Mouse (Mus musculus): ENCODE results near the gene Agbl4. TPM values are rescaled to one million over a fixed set of nuclear protein-coding genes. Genes with fewer than 3 reads are reported as not detected.

The Agbl4 gene
- polyA plus RNA-seq, 1 experiment from 2014 or later = not detected

DNA sequence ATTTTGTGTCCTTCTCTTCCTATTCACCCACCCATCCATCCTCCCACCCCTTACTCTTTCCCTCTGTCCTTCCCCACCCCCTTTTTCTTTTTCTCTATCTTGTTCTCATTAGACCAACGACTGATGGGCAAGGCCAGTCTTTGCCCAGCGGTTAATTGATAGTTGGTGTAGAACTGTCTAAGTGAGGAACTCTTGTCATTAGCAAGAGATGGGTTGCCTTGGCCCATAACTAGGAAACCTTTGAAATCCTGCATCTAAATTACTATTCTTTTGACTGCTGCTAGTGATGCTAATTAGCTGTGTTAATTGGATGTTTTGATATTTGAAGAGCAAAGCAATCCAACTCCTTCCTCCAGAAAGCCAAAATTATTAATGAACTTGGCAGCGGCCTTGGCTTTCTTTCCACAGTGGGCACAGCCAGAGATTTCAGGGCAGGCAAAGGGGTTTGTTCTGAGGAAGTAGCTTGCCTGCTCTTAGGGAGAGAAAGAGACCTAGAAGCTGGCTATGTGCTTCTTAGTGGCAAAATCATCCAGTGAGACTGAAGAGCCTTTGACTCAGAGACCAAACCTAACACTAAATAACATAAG lies 1238.2 kb downstream of the Agbl4 start:
- Histone ChIP-seq H3K9me3 (replicated peaks) (no peaks in the 10 kb centered on the region), H3K4me2 (no peak overlapping the region), H3K27ac (replicated peaks) (no peak overlapping the region), H3K27me3 (no peaks in the 10 kb centered on the region), H3K4me1 (replicated peaks) (no peaks in the 10 kb centered on the region), H3K9ac (no peak overlapping the region), H3K36me3 (replicated peaks) (no peaks in the 10 kb centered on the region), H3K4me3 (replicated peaks) (no peak overlapping the region)
- WGBS (ENCODE audit: insufficient replicate concordance) = 56% methylated on average over 3 of the region's 3 CpGs
- ATAC-seq (ENCODE audit: insufficient read depth) = no peak

DNA sequence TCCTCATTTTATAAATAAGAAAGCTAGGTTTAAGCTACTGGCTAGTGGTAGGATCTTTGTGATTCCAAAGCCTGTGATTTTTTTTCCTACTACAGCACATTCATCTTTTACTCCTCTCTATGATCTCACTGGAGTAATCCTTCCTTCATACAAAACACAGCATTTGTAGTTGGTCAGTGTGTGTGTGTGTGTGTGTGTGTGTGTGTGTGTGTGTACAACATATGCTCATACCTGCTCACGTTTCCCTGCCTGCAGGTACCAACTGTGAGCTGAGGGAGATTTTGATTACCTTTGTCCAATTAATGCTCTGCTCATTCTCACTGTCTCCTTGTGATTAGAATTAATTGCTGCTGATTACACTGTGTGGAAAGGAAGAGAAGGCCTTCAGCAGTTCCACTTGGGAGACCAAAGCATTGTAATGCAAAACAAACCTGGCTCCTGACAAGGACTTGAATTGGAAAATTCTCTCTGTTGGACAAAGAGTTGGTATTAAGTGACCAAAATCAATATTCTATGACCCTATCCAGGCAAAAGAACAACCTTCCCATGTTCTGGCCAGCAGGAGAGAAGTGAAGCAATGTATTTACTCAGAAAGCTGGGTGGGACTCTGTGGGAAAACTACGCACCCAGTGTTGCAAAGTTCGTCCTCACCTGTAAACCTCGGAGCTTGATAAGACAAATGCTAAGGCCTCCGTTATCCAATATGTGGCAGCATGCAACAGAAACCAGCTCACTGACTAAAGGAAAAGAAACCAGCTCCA lies 1241.7 kb downstream of the Agbl4 start:
- no peak overlapping the region for H3K9ac ChIP-seq
- no peaks in the 10 kb centered on the region for H3K9me3 ChIP-seq (replicated peaks)
- H3K4me2 ChIP-seq = no peak overlapping the region
- H3K4me3 ChIP-seq (replicated peaks) = no peak overlapping the region
- H3K27me3 ChIP-seq = no peaks in the 10 kb centered on the region
- 42% methylated on average over 5 of the region's 5 CpGs for WGBS (ENCODE audit: insufficient replicate concordance)
- H3K36me3 ChIP-seq (replicated peaks) = no peaks in the 10 kb centered on the region
- H3K4me1 ChIP-seq (replicated peaks) = no peaks in the 10 kb centered on the region
- no peak for ATAC-seq (ENCODE audit: insufficient read depth)
- no peak overlapping the region for H3K27ac ChIP-seq (replicated peaks)

- Histone ChIP-seq H3K4me3 (replicated peaks) (no peak overlapping the region), H3K27ac (replicated peaks) (no peak overlapping the region), H3K9ac (no peak overlapping the region), H3K36me3 (replicated peaks) (no peaks in the 10 kb centered on the region), H3K9me3 (replicated peaks) (no peaks in the 10 kb centered on the region), H3K4me1 (replicated peaks) (no peaks in the 10 kb centered on the region), H3K4me2 (no peak overlapping the region), H3K27me3 (no peaks in the 10 kb centered on the region)
- no peak for ATAC-seq (ENCODE audit: insufficient read depth)
- WGBS (ENCODE audit: insufficient replicate concordance) = 48% methylated on average over 6 of the region's 6 CpGs
These were observed 1247.8 kb downstream of the Agbl4 start for GRCm38 (mm10) chr4:111645117-111645830.

DNA sequence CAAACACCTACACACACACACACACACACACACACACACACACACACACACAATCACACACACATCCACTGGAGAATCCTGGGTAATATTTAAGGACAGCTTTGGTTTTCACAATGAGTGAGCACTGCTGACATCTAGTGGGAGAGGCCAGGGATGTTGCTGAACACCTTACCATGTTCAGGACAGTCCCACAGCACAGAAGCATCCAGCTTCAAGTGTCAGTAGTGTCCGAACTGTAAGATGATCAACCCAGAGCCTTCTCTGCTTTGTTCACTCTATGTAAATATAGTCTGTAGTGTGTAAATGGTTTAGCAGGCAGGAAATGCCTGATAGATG lies 1248.3 kb downstream of the Agbl4 start:
- H3K4me3 ChIP-seq (replicated peaks) = no peak overlapping the region
- H3K9ac ChIP-seq = no peak overlapping the region
- no peak for ATAC-seq (ENCODE audit: insufficient read depth)
- no peaks in the 10 kb centered on the region for H3K4me1 ChIP-seq (replicated peaks)
- 43% methylated on average over 1 of the region's 1 CpGs for WGBS (ENCODE audit: insufficient replicate concordance)
- H3K27me3 ChIP-seq = no peaks in the 10 kb centered on the region
- H3K27ac ChIP-seq (replicated peaks) = no peak overlapping the region
- H3K36me3 ChIP-seq (replicated peaks) = no peaks in the 10 kb centered on the region
- no peak overlapping the region for H3K4me2 ChIP-seq
- H3K9me3 ChIP-seq (replicated peaks) = no peaks in the 10 kb centered on the region

- Histone ChIP-seq H3K36me3 (replicated peaks) (no peaks in the 10 kb centered on the region), H3K4me1 (replicated peaks) (no peaks in the 10 kb centered on the region), H3K4me3 (replicated peaks) (no peak overlapping the region), H3K9ac (no peak overlapping the region), H3K4me2 (no peak overlapping the region), H3K27ac (replicated peaks) (no peak overlapping the region), H3K27me3 (no peaks in the 10 kb centered on the region), H3K9me3 (replicated peaks) (no peaks in the 10 kb centered on the region)
- ATAC-seq (ENCODE audit: insufficient read depth) = no peak
- WGBS (ENCODE audit: insufficient replicate concordance) = 35% methylated on average over 1 of the region's 1 CpGs
These were observed 1256.0 kb downstream of the Agbl4 start for GRCm38 (mm10) chr4:111653451-111653850.

DNA sequence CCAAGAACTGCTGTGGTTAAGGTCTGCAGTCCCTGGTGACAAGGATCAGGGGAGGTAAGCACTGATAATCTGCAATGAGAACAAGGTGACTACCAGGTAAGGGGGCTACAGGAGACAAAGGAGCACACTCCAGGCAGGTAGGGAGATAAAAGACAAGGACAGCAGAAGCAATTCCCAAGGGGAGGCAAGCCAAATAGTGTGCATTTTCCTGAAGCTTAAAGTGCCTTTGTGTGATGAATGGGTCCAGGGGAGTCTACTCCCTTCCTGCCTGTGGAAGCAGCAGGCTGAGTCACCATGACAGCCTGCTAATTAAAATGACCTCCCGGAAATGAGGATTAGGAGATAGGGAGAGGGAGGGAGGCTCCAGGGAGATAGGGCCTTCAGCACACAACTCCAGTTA lies 1266.3 kb downstream of the Agbl4 start:
- H3K36me3 ChIP-seq (replicated peaks) = no peaks in the 10 kb centered on the region
- no peak overlapping the region for H3K9ac ChIP-seq
- 28% methylated on average over 1 of the region's 1 CpGs for WGBS (ENCODE audit: insufficient replicate concordance)
- no peak overlapping the region for H3K4me2 ChIP-seq
- no peak for ATAC-seq (ENCODE audit: insufficient read depth)
- no peaks in the 10 kb centered on the region for H3K9me3 ChIP-seq (replicated peaks)
- H3K27me3 ChIP-seq = no peaks in the 10 kb centered on the region
- H3K4me1 ChIP-seq (replicated peaks) = no peaks in the 10 kb centered on the region
- no peak overlapping the region for H3K4me3 ChIP-seq (replicated peaks)
- H3K27ac ChIP-seq (replicated peaks) = no peak overlapping the region

- H3K9ac ChIP-seq = no peak overlapping the region
- no peak overlapping the region for H3K4me2 ChIP-seq
- no peak overlapping the region for H3K27ac ChIP-seq (replicated peaks)
- no peak overlapping the region for H3K4me3 ChIP-seq (replicated peaks)
- H3K4me1 ChIP-seq (replicated peaks) = no peaks in the 10 kb centered on the region
- no peaks in the 10 kb centered on the region for H3K36me3 ChIP-seq (replicated peaks)
- H3K27me3 ChIP-seq = no peaks in the 10 kb centered on the region
- ATAC-seq (ENCODE audit: insufficient read depth) = no peak
- WGBS (ENCODE audit: insufficient replicate concordance) = 27% methylated on average over 3 of the region's 3 CpGs
- no peaks in the 10 kb centered on the region for H3K9me3 ChIP-seq (replicated peaks)
These were observed 1266.7 kb downstream of the Agbl4 start for GRCm38 (mm10) chr4:111664146-111664545.

DNA sequence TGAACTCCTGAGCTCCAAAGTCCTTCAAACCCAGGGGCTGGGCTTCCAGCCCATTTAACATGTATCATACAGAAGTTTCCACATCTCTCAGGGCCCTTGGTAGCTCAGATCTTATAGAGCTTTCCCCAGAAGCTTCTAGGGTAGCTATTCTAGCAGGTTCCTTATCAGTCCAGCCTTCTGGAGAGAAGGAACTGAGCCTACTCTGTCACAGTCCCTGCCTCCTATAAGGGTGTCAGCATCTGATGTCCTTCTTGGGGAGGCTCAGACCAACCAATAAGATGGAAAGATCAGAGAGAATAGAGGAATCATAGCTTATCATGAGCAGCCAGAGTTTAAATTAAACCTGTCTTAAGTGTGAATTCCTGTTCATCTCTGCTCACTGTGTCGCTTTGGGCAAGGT lies 1269.3 kb downstream of the Agbl4 start:
- Histone ChIP-seq H3K27ac (replicated peaks) (no peak overlapping the region), H3K4me2 (no peak overlapping the region), H3K27me3 (no peaks in the 10 kb centered on the region), H3K9me3 (replicated peaks) (no peaks in the 10 kb centered on the region), H3K36me3 (replicated peaks) (no peaks in the 10 kb centered on the region), H3K4me3 (replicated peaks) (no peak overlapping the region), H3K4me1 (replicated peaks) (no peaks in the 10 kb centered on the region), H3K9ac (no peak overlapping the region)
- WGBS (ENCODE audit: insufficient replicate concordance) = 26% methylated on average over 1 of the region's 1 CpGs
- ATAC-seq (ENCODE audit: insufficient read depth) = peak; percentile 61

- Histone ChIP-seq H3K4me3 (replicated peaks) (no peak overlapping the region), H3K27ac (replicated peaks) (no peak overlapping the region), H3K36me3 (replicated peaks) (no peaks in the 10 kb centered on the region), H3K27me3 (no peaks in the 10 kb centered on the region), H3K9ac (no peak overlapping the region), H3K9me3 (replicated peaks) (no peaks in the 10 kb centered on the region), H3K4me2 (no peak overlapping the region), H3K4me1 (replicated peaks) (no peaks in the 10 kb centered on the region)
- no peak for ATAC-seq (ENCODE audit: insufficient read depth)
- WGBS (ENCODE audit: insufficient replicate concordance) = 28% methylated on average over 3 of the region's 3 CpGs
These were observed 1271.9 kb downstream of the Agbl4 start for GRCm38 (mm10) chr4:111669369-111669768.

DNA sequence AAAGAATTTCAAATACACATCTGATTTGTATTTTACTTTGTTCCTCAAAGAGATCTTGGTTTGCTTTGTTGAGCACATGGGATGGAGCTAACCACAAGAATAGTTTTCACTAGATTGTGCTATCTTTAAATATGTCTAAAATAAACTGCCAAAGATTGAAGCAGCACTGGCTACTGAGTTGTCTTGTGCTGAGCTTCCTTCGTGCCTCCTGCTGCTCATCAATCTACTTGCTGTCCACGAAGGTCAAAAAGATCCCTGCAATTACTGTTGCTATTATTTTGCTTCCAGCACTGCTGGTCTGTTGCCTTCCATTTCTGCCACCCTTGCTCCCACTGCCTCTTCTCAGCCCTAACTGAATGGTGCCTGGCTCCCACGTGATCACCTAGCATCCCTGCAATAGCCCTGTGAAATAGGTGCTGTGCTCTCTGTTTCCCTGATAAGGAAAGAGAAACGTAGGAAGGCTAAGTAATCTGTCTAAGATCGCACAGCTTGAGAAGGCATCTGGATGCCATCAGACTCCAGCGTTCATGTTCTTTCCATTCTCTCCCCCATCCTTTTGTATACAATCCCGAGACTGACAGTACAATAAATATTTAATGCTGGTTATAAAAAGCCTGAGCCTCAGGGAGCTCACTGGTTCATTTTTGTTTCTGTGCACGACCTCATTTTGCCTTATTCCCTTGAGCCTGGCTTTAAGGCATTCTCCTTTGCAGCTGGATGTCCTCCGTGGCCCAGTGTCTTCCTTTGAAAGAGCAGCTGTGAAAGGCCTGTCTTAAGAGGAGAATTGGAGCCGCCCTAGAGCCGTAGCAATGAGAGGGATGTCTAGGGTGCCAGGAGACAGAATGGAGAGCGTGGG lies 1273.3 kb downstream of the Agbl4 start:
- Histone ChIP-seq H3K9ac (no peak overlapping the region), H3K4me2 (no peak overlapping the region), H3K9me3 (replicated peaks) (no peaks in the 10 kb centered on the region), H3K27me3 (no peaks in the 10 kb centered on the region), H3K27ac (replicated peaks) (no peak overlapping the region), H3K36me3 (replicated peaks) (no peaks in the 10 kb centered on the region), H3K4me1 (replicated peaks) (no peaks in the 10 kb centered on the region), H3K4me3 (replicated peaks) (no peak overlapping the region)
- ATAC-seq (ENCODE audit: insufficient read depth) = no peak
- 36% methylated on average over 12 of the region's 12 CpGs for WGBS (ENCODE audit: insufficient replicate concordance)

- no peaks in the 10 kb centered on the region for H3K27me3 ChIP-seq
- H3K4me2 ChIP-seq = no peak overlapping the region
- H3K4me1 ChIP-seq (replicated peaks) = no peaks in the 10 kb centered on the region
- no peaks in the 10 kb centered on the region for H3K36me3 ChIP-seq (replicated peaks)
- no peak for ATAC-seq (ENCODE audit: insufficient read depth)
- 34% methylated on average over 4 of the region's 4 CpGs for WGBS (ENCODE audit: insufficient replicate concordance)
- no peak overlapping the region for H3K9ac ChIP-seq
- no peak overlapping the region for H3K4me3 ChIP-seq (replicated peaks)
- H3K27ac ChIP-seq (replicated peaks) = no peak overlapping the region
- no peaks in the 10 kb centered on the region for H3K9me3 ChIP-seq (replicated peaks)
These were observed 1274.0 kb downstream of the Agbl4 start for GRCm38 (mm10) chr4:111671440-111671839.

Data from liver, embryonic 15.5 days (tissue).